Mouse (Mus musculus) limb, embryonic 11.5 days (tissue): Measurements from ENCODE around the gene Fbl. TPM values are rescaled to one million over a fixed set of nuclear protein-coding genes. Genes with fewer than 3 reads are reported as not detected.
"Not testable (repeated sequence)": the region's sequence is repeated elsewhere in the genome, so short reads cannot be mapped to it uniquely, and the experiment has no call there.

Experiments used
- ATAC-seq: fragments of 200-750 bp; cut with Nextera tagmentation; 2 replicates; pipeline ENCODE4 v1.8.0; 2017; ENCODE audit warnings: low read depth; ENCODE audit not compliant: insufficient number of reproducible peaks, low FRiP score, low TSS enrichment
- DNase-seq: peaks from one replicate; pipeline ENCODE4 v3.0.0-alpha.2; 2015; ENCODE audit warnings: low spot score
- H3K27ac ChIP-seq: fragments of 300-500 bp; sonication (generic); replicated peaks from 2 replicates; pipeline ENCODE4 v1.5.1; 2014; ENCODE audit warnings: low read depth, mild to moderate bottlenecking, low read length
- H3K27me3 ChIP-seq: fragments of 300-500 bp; sonication (generic); 2 replicates; pipeline ENCODE4 v1.6.1; 2014; ENCODE audit warnings: mild to moderate bottlenecking, low read length, mixed read lengths; ENCODE audit not compliant: control insufficient read depth, insufficient read depth
- H3K36me3 ChIP-seq: fragments of 300-500 bp; sonication (generic); 2 replicates; pipeline ENCODE4 v1.6.1; 2014; ENCODE audit warnings: mild to moderate bottlenecking, low read length, moderate library complexity, mixed read lengths; ENCODE audit not compliant: control insufficient read depth, insufficient read depth
- H3K4me1 ChIP-seq: fragments of 300-500 bp; sonication (generic); 2 replicates; pipeline ENCODE4 v1.6.1; 2014; ENCODE audit warnings: low read length, mixed read lengths; ENCODE audit not compliant: control insufficient read depth, insufficient read depth
- H3K4me2 ChIP-seq: fragments of 300-500 bp; sonication (generic); 2 replicates; pipeline ENCODE4 v1.6.1; 2014; ENCODE audit warnings: low read depth, mild to moderate bottlenecking, moderate library complexity; ENCODE audit not compliant: severe bottlenecking
- H3K4me3 ChIP-seq: fragments of 300-500 bp; sonication (generic); 2 replicates; pipeline ENCODE4 v1.5.1; 2014; ENCODE audit warnings: low read depth, low read length
- H3K9ac ChIP-seq: fragments of 300-500 bp; sonication (generic); 2 replicates; pipeline ENCODE4 v1.6.1; 2014; ENCODE audit warnings: mild to moderate bottlenecking, low read length
- H3K9me3 ChIP-seq: fragments of 300-500 bp; sonication (generic); 2 replicates; pipeline ENCODE4 v1.6.1; 2016; ENCODE audit warnings: low read length; ENCODE audit not compliant: control insufficient read depth
- WGBS: fragments of 180-500 bp; shearing (Covaris S2); extraction: QIAGEN DNeasy Blood & Tissue Kit; methylation state at CpG from one replicate; pipeline ENCODE4 v1.1.7; 2014; 5-methylcytosine and 5-hydroxymethylcytosine counted together
- polyA plus RNA-seq: library from polyadenylated mRNA; unstranded; fragments of >200 nt; fragmentation: Nextera tagmentation; extraction: Ambion mirVana; gene quantifications from 2 replicates; pipeline ENCODE4 v1.2.1, GENCODE M21; 2014

Gene Fbl
- polyA plus RNA-seq, 1 experiment from 2014 or later = 55.7 TPM

GRCm38 (mm10) chr7:28218951-28219740, 49.6 kb downstream of the Fbl start:
- WGBS = 91% methylated on average over 20 of the region's 20 CpGs
- not testable (repeated sequence) for H3K4me3 ChIP-seq, H3K36me3 ChIP-seq, H3K27me3 ChIP-seq, H3K9me3 ChIP-seq, H3K4me1 ChIP-seq, H3K27ac ChIP-seq, ATAC-seq, H3K9ac ChIP-seq, DNase-seq, H3K4me2 ChIP-seq

GRCm38 (mm10) chr7:28226836-28227235, 57.3 kb downstream of the Fbl start:
- 87% methylated on average over 4 of the region's 4 CpGs for WGBS
- H3K4me1 ChIP-seq, H3K27ac ChIP-seq, H3K4me3 ChIP-seq, DNase-seq, H3K9ac ChIP-seq, H3K9me3 ChIP-seq, H3K27me3 ChIP-seq, H3K36me3 ChIP-seq, H3K4me2 ChIP-seq, ATAC-seq: not testable (repeated sequence)

GRCm38 (mm10) chr7:28227421-28227820, 57.9 kb downstream of the Fbl start:
- not testable (repeated sequence) for H3K27me3 ChIP-seq, H3K4me1 ChIP-seq, H3K4me3 ChIP-seq, H3K27ac ChIP-seq, DNase-seq, H3K9ac ChIP-seq, ATAC-seq, H3K9me3 ChIP-seq, H3K4me2 ChIP-seq, H3K36me3 ChIP-seq
- 96% methylated on average over 4 of the region's 4 CpGs for WGBS

Other genes with a start within 250 kb of the Fbl start
- gene Zfp974, start 240.2 kb upstream of the Fbl start, polyA plus RNA-seq = 9.7 and 10.0 TPM in 2 replicates
- 20.2 and 20.4 TPM in 2 replicates for gene Zfp780b, start 190.5 kb upstream of the Fbl start, polyA plus RNA-seq
- 8.6 and 9.2 TPM in 2 replicates for gene Zfp850, start 155.6 kb upstream of the Fbl start, polyA plus RNA-seq
- gene Psmc4, start 119.6 kb upstream of the Fbl start, polyA plus RNA-seq = 411 and 438 TPM in 2 replicates
- 0.40 and 0.41 TPM in 2 replicates for gene Fcgbp, start 98.5 kb upstream of the Fbl start, polyA plus RNA-seq
- 0.01 and 0.06 TPM in 2 replicates for gene 9530053A07Rik, start 40.2 kb upstream of the Fbl start, polyA plus RNA-seq
- 19.2 and 20.1 TPM in 2 replicates for gene Dyrk1b, start 9.8 kb downstream of the Fbl start, polyA plus RNA-seq
- gene Eid2, start 98.2 kb downstream of the Fbl start, polyA plus RNA-seq = 12.8 and 16.2 TPM in 2 replicates
- gene Eid2b, start 108.0 kb downstream of the Fbl start, polyA plus RNA-seq = 11.4 TPM in 2 replicates
- gene Selenov, start 121.5 kb downstream of the Fbl start, polyA plus RNA-seq = 0.41 TPM in 1 of 2 replicates, not detected in the other
- 2.7 and 4.3 TPM in 2 replicates for gene Dll3, start 132.5 kb downstream of the Fbl start, polyA plus RNA-seq
- gene Timm50, start 142.4 kb downstream of the Fbl start, polyA plus RNA-seq = 184 and 205 TPM in 2 replicates
- gene Supt5, start 169.0 kb downstream of the Fbl start, polyA plus RNA-seq = 89.0 and 94.7 TPM in 2 replicates
- 1,100 and 1,120 TPM in 2 replicates for gene Rps16, start 180.9 kb downstream of the Fbl start, polyA plus RNA-seq
- 73.2 and 79.6 TPM in 2 replicates for gene Plekhg2, start 202.9 kb downstream of the Fbl start, polyA plus RNA-seq
- 5.6 and 6.1 TPM in 2 replicates for gene Zfp36, start 210.5 kb downstream of the Fbl start, polyA plus RNA-seq
- gene Med29, start 223.0 kb downstream of the Fbl start, polyA plus RNA-seq = 51.5 and 53.5 TPM in 2 replicates
- 83.5 and 94.9 TPM in 2 replicates for gene Paf1, start 223.2 kb downstream of the Fbl start, polyA plus RNA-seq